Mouse (Mus musculus): Measurements from ENCODE around the gene Pth1r.

DNA sequence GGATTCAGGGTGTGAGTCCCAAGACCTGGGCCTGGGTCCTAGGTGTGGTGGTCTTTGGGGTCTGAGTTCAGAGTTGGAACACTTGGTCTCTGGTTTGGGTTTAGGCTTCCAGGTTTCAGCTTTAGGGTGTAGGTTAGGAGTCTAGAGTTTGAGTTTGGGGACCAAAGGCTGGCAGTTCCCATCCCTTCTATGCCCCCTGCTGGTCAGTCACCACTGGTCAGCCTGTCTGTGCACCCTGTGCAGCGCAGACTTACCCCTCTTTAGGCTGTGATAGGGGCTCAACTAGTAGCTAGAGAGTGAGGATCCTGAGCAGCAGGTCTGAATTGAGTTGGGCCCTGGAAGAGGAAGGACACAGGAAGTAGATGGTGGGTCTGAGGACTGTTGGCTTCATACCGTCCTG, 12.3 kb upstream of the Pth1r start:
- peak; percentile 88 for TF ChIP-seq CTCF (IDR thresholded peaks at IDR 0.05; ENCODE audit: low read depth, low read length)
- TF ChIP-seq POLR2A (IDR thresholded peaks at IDR 0.05; ENCODE audit: extremely low read depth, insufficient read depth, low read length) = no peak
